24 mouse cellular contexts compared by ENCODE assay signal in the genomic region with DNA sequence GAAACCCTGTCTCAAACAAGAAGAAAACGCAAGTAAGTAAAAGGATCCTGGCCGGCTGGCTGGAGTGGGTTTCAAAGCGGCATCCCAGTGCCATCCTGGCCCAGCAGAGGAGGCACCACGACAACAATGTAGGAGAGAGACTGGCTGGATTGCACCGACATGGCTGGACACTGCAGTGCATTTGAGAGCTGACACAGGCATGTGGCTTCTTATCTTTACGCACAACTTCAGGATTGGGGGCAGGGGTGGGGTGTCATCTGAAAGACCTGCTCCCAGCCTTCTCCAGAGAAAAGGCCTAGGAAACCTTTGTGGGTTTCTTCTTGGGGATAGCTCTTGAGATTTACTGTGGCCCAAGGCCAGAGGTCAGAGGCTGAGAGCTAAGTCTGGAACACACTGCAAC. TPM values are rescaled to one million over a fixed set of nuclear protein-coding genes. Genes with fewer than 3 reads are reported as not detected.
DNase-seq lines count a peak whose midpoint lies in the region; ATAC-seq lines count a peak whose summit lies in the region.
"Had no signal": no experiment of that assay in that cellular context is flagged by ENCODE, and none has a peak within 500 bp of the region (broad histone marks: within the 10 kb centered on the region; RNA-seq: fewer than 3 reads in every experiment).

No protein-coding gene starts in this region.

- 74% methylated on average over 6 of the region's 6 CpGs for WGBS in embryonic facial prominence, embryonic 13.5 days
- 80% methylated on average over 6 of the region's 6 CpGs for WGBS in embryonic facial prominence, embryonic 10.5 days
- 85% methylated on average over 6 of the region's 6 CpGs for WGBS in midbrain, embryonic 10.5 days
- WGBS in midbrain, embryonic 15.5 days: 81% methylated on average over 6 of the region's 6 CpGs
- WGBS in liver, embryonic 16.5 days (ENCODE audit: insufficient replicate concordance): 29% methylated on average over 6 of the region's 6 CpGs

- H3K9me3 ChIP-seq in embryonic facial prominence, embryonic 13.5 days: no peaks in the 10 kb centered on the region
- H3K9me3 ChIP-seq in embryonic facial prominence, embryonic 10.5 days: peaks cover 4% of the 10 kb centered on the region; the same call in 1 of the 2 replicates
- H3K9me3 ChIP-seq in midbrain, embryonic 10.5 days (replicated peaks): 0 out of 2 replicates have a peak, but pooled peaks cover 3% of the 10 kb centered on the region
- H3K9me3 ChIP-seq in midbrain, embryonic 15.5 days: no peaks in the 10 kb centered on the region
- H3K9me3 ChIP-seq in liver, embryonic 16.5 days (replicated peaks; ENCODE audit: control insufficient read depth, low read length): 0 out of 2 replicates have a peak, but pooled peaks cover 3% of the 10 kb centered on the region
- H3K9me3 ChIP-seq: forebrain, embryonic 15.5 days; heart, embryonic 15.5 days; hindbrain, embryonic 15.5 days; intestine, embryonic 15.5 days had no signal

- no peak overlapping the region for H3K27ac ChIP-seq in embryonic facial prominence, embryonic 13.5 days
- no peak overlapping the region; the same call in 1 of the 2 replicates for H3K27ac ChIP-seq in embryonic facial prominence, embryonic 10.5 days (replicated peaks)
- H3K27ac ChIP-seq in midbrain, embryonic 10.5 days (replicated peaks): 0 out of 2 replicates have a peak overlapping the region, but pooled peaks have one; percentile 10
- H3K27ac ChIP-seq in midbrain, embryonic 15.5 days: no peak overlapping the region
- H3K27ac ChIP-seq in liver, embryonic 16.5 days (ENCODE audit: low read length): peak overlapping the region; percentile 66
- H3K27ac ChIP-seq: forebrain, embryonic 15.5 days; heart, adult 2 months; heart, embryonic 15.5 days; hindbrain, embryonic 15.5 days; intestine, embryonic 15.5 days; limb, embryonic 13.5 days had no signal

- H3K4me1 ChIP-seq in embryonic facial prominence, embryonic 13.5 days: peaks cover 15% of the 10 kb centered on the region
- peaks cover 43% of the 10 kb centered on the region for H3K4me1 ChIP-seq in embryonic facial prominence, embryonic 10.5 days
- H3K4me1 ChIP-seq in midbrain, embryonic 10.5 days: peaks cover 5% of the 10 kb centered on the region; the same call in 1 of the 2 replicates
- no peaks in the 10 kb centered on the region for H3K4me1 ChIP-seq in midbrain, embryonic 15.5 days
- peaks cover 23% of the 10 kb centered on the region for H3K4me1 ChIP-seq in liver, embryonic 16.5 days (ENCODE audit: control insufficient read depth, low read depth, low read length)
- H3K4me1 ChIP-seq: intestine, embryonic 15.5 days had no signal

- no peak overlapping the region for H3K4me2 ChIP-seq in embryonic facial prominence, embryonic 13.5 days
- H3K4me2 ChIP-seq in midbrain, embryonic 15.5 days: no peak overlapping the region
- H3K4me2 ChIP-seq in liver, embryonic 16.5 days (ENCODE audit: low read depth, low read length): peak overlapping the region; percentile 61
- H3K4me2 ChIP-seq: forebrain, embryonic 15.5 days; heart, embryonic 15.5 days; hindbrain, embryonic 15.5 days; intestine, embryonic 15.5 days; limb, embryonic 13.5 days; lung, embryonic 14.5 days had no signal

- H3K36me3 ChIP-seq in embryonic facial prominence, embryonic 13.5 days: no peaks in the 10 kb centered on the region
- H3K36me3 ChIP-seq in embryonic facial prominence, embryonic 10.5 days (replicated peaks): no peaks in the 10 kb centered on the region
- H3K36me3 ChIP-seq in midbrain, embryonic 10.5 days: no peaks in the 10 kb centered on the region
- H3K36me3 ChIP-seq in midbrain, embryonic 15.5 days (replicated peaks): no peaks in the 10 kb centered on the region
- no peaks in the 10 kb centered on the region for H3K36me3 ChIP-seq in liver, embryonic 16.5 days (ENCODE audit: control insufficient read depth, insufficient read depth)
- H3K36me3 ChIP-seq: forebrain, embryonic 15.5 days; heart, embryonic 15.5 days; hindbrain, embryonic 15.5 days; intestine, embryonic 15.5 days; limb, embryonic 13.5 days had no signal

- no peaks in the 10 kb centered on the region for H3K27me3 ChIP-seq in embryonic facial prominence, embryonic 13.5 days
- H3K27me3 ChIP-seq in embryonic facial prominence, embryonic 10.5 days (replicated peaks; ENCODE audit: low read depth, poor library complexity, severe bottlenecking): no peaks in the 10 kb centered on the region
- no peaks in the 10 kb centered on the region for H3K27me3 ChIP-seq in midbrain, embryonic 10.5 days (ENCODE audit: low read depth, poor library complexity, severe bottlenecking)
- H3K27me3 ChIP-seq in midbrain, embryonic 15.5 days (replicated peaks): no peaks in the 10 kb centered on the region
- H3K27me3 ChIP-seq in liver, embryonic 16.5 days (ENCODE audit: control insufficient read depth, insufficient read depth, low read depth, low read length): no peaks in the 10 kb centered on the region
- H3K27me3 ChIP-seq: forebrain, embryonic 15.5 days; heart, embryonic 15.5 days; hindbrain, embryonic 15.5 days; intestine, embryonic 15.5 days; limb, embryonic 13.5 days had no signal

- H3K9ac ChIP-seq in embryonic facial prominence, embryonic 13.5 days: 0 out of 2 replicates have a peak overlapping the region, but pooled peaks have one; percentile 27
- H3K9ac ChIP-seq in midbrain, embryonic 15.5 days: no peak overlapping the region
- 0 out of 2 replicates have a peak overlapping the region, but pooled peaks have one; percentile 1 for H3K9ac ChIP-seq in liver, embryonic 16.5 days (ENCODE audit: low read depth, low read length)
- H3K9ac ChIP-seq: forebrain, embryonic 15.5 days; heart, embryonic 15.5 days; hindbrain, embryonic 15.5 days; intestine, embryonic 15.5 days; limb, embryonic 13.5 days; lung, embryonic 14.5 days had no signal

- no peak overlapping the region for H3K4me3 ChIP-seq in embryonic facial prominence, embryonic 13.5 days
- H3K4me3 ChIP-seq in embryonic facial prominence, embryonic 10.5 days: no peak overlapping the region
- H3K4me3 ChIP-seq in midbrain, embryonic 10.5 days: no peak overlapping the region
- no peak overlapping the region for H3K4me3 ChIP-seq in midbrain, embryonic 15.5 days
- peak overlapping the region; percentile 39 for H3K4me3 ChIP-seq in liver, embryonic 16.5 days (ENCODE audit: low read depth, low read length)
- H3K4me3 ChIP-seq: erythroblast, embryonic 14.5 days; forebrain, embryonic 15.5 days; heart, adult 2 months; heart, embryonic 15.5 days; hindbrain, embryonic 15.5 days; intestine, embryonic 15.5 days; limb, embryonic 13.5 days had no signal

- DNase-seq in embryonic facial prominence, embryonic 10.5 days (ENCODE audit: low spot score): no peak
- no peak for DNase-seq in midbrain, embryonic 10.5 days (ENCODE audit: low spot score)
- no peak for DNase-seq in urinary bladder, adult 2 months (ENCODE audit: low spot score)
- DNase-seq in cerebellum, adult 18-20 months: no peak
- DNase-seq in layer of hippocampus, adult 18-20 months (ENCODE audit: low spot score in 2 of 2): no peak
- DNase-seq: cerebellum, adult 8-10 months; gastrocnemius, postnatal 14 days; heart, adult 2 months; heart, postnatal 4 days; kidney, adult 9 months; kidney, postnatal 25 days; layer of hippocampus, postnatal 36 days; lung, embryonic 14.5 days; thymus, adult 18-20 months; thymus, postnatal 36 days had no signal

- no peak for ATAC-seq in embryonic facial prominence, embryonic 13.5 days (ENCODE audit: insufficient number of reproducible peaks, insufficient read depth, low FRiP score, low TSS enrichment, low read depth)
- no peak for ATAC-seq in midbrain, embryonic 15.5 days (replicated peaks)
- ATAC-seq in liver, embryonic 16.5 days (ENCODE audit: low read depth): peak; percentile 80
- ATAC-seq: forebrain, embryonic 15.5 days; intestine, embryonic 15.5 days had no signal

RNA-seq across cellular contexts. Expression of a gene that starts 17.5 kb away (rescaled TPM):
- polyA plus RNA-seq in embryonic facial prominence, embryonic 13.5 days (2015; fragmentation: Nextera tagmentation; extraction: Ambion mirVana): 841 and 1,083 TPM in 2 replicates
- 1,047 and 1,078 TPM in 2 replicates for polyA plus RNA-seq in embryonic facial prominence, embryonic 10.5 days (2016; fragmentation: Nextera tagmentation; extraction: Ambion mirVana)
- polyA plus RNA-seq in midbrain, embryonic 10.5 days (2016; fragmentation: Nextera tagmentation; extraction: Ambion mirVana): 872 and 1,015 TPM in 2 replicates
- 553 and 554 TPM in 2 replicates for polyA plus RNA-seq in midbrain, embryonic 15.5 days (2015; fragmentation: Nextera tagmentation; extraction: Ambion mirVana)
- polyA plus RNA-seq in liver, embryonic 16.5 days (2015; fragmentation: Nextera tagmentation; extraction: Ambion mirVana): 452 and 501 TPM in 2 replicates
- 1,045 and 1,109 TPM in 2 replicates for polyA plus RNA-seq in urinary bladder, adult 2 months (2012; rRNA removed)
- total RNA-seq in layer of hippocampus, adult 18-20 months (2021): 100 to 1,000 TPM; 274 to 289 TPM

RNA-seq across cellular contexts. Expression of a gene that starts 26.4 kb away (rescaled TPM):
- 51.8 and 55.0 TPM in 2 replicates for polyA plus RNA-seq in embryonic facial prominence, embryonic 13.5 days (2015; fragmentation: Nextera tagmentation; extraction: Ambion mirVana)
- 43.2 and 46.1 TPM in 2 replicates for polyA plus RNA-seq in embryonic facial prominence, embryonic 10.5 days (2016; fragmentation: Nextera tagmentation; extraction: Ambion mirVana)
- 39.3 and 42.6 TPM in 2 replicates for polyA plus RNA-seq in midbrain, embryonic 10.5 days (2016; fragmentation: Nextera tagmentation; extraction: Ambion mirVana)
- polyA plus RNA-seq in midbrain, embryonic 15.5 days (2015; fragmentation: Nextera tagmentation; extraction: Ambion mirVana): 20.7 TPM in 2 replicates
- polyA plus RNA-seq in liver, embryonic 16.5 days (2015; fragmentation: Nextera tagmentation; extraction: Ambion mirVana): 34.3 and 36.5 TPM in 2 replicates
- 7.8 and 10.2 TPM in 2 replicates for polyA plus RNA-seq in urinary bladder, adult 2 months (2012; rRNA removed)
- 10 to 100 TPM; 14.3 to 16.8 TPM for total RNA-seq in layer of hippocampus, adult 18-20 months (2021)

RNA-seq across cellular contexts. Expression of a gene that starts 35.5 kb away (rescaled TPM):
- polyA plus RNA-seq in embryonic facial prominence, embryonic 13.5 days (2015; fragmentation: Nextera tagmentation; extraction: Ambion mirVana): 21.4 and 23.4 TPM in 2 replicates
- polyA plus RNA-seq in embryonic facial prominence, embryonic 10.5 days (2016; fragmentation: Nextera tagmentation; extraction: Ambion mirVana): 6.0 and 6.4 TPM in 2 replicates
- 5.2 TPM in 2 replicates for polyA plus RNA-seq in midbrain, embryonic 10.5 days (2016; fragmentation: Nextera tagmentation; extraction: Ambion mirVana)
- 8.9 and 11.0 TPM in 2 replicates for polyA plus RNA-seq in midbrain, embryonic 15.5 days (2015; fragmentation: Nextera tagmentation; extraction: Ambion mirVana)
- polyA plus RNA-seq in liver, embryonic 16.5 days (2015; fragmentation: Nextera tagmentation; extraction: Ambion mirVana): 31.3 and 37.5 TPM in 2 replicates
- 69.6 and 84.4 TPM in 2 replicates for polyA plus RNA-seq in urinary bladder, adult 2 months (2012; rRNA removed)
- 10 to 100 TPM; 11.6 to 12.2 TPM for total RNA-seq in layer of hippocampus, adult 18-20 months (2021)
- polyA plus RNA-seq: erythroblast, embryonic 14.5 days had no signal

RNA-seq across cellular contexts. Expression of a gene that starts 35.7 kb away (rescaled TPM):
- polyA plus RNA-seq in embryonic facial prominence, embryonic 13.5 days (2015; fragmentation: Nextera tagmentation; extraction: Ambion mirVana): 74.4 and 75.2 TPM in 2 replicates
- 40.1 and 40.4 TPM in 2 replicates for polyA plus RNA-seq in embryonic facial prominence, embryonic 10.5 days (2016; fragmentation: Nextera tagmentation; extraction: Ambion mirVana)
- polyA plus RNA-seq in midbrain, embryonic 10.5 days (2016; fragmentation: Nextera tagmentation; extraction: Ambion mirVana): 37.7 TPM in 2 replicates
- polyA plus RNA-seq in midbrain, embryonic 15.5 days (2015; fragmentation: Nextera tagmentation; extraction: Ambion mirVana): 71.2 and 71.3 TPM in 2 replicates
- polyA plus RNA-seq in liver, embryonic 16.5 days (2015; fragmentation: Nextera tagmentation; extraction: Ambion mirVana): 17.2 and 18.8 TPM in 2 replicates
- polyA plus RNA-seq in urinary bladder, adult 2 months (2012; rRNA removed): 44.9 and 46.9 TPM in 2 replicates
- 10 to 100 TPM; 32.1 to 34.9 TPM for total RNA-seq in layer of hippocampus, adult 18-20 months (2021)

RNA-seq across cellular contexts. Expression of a gene that starts 41.4 kb away (rescaled TPM):
- polyA plus RNA-seq in embryonic facial prominence, embryonic 13.5 days (2015; fragmentation: Nextera tagmentation; extraction: Ambion mirVana): 128 and 133 TPM in 2 replicates
- polyA plus RNA-seq in embryonic facial prominence, embryonic 10.5 days (2016; fragmentation: Nextera tagmentation; extraction: Ambion mirVana): 320 and 346 TPM in 2 replicates
- polyA plus RNA-seq in midbrain, embryonic 10.5 days (2016; fragmentation: Nextera tagmentation; extraction: Ambion mirVana): 385 and 386 TPM in 2 replicates
- 295 and 310 TPM in 2 replicates for polyA plus RNA-seq in midbrain, embryonic 15.5 days (2015; fragmentation: Nextera tagmentation; extraction: Ambion mirVana)
- polyA plus RNA-seq in liver, embryonic 16.5 days (2015; fragmentation: Nextera tagmentation; extraction: Ambion mirVana): 5.1 and 6.0 TPM in 2 replicates
- polyA plus RNA-seq in urinary bladder, adult 2 months (2012; rRNA removed): 42.5 and 47.9 TPM in 2 replicates
- 100 to 1,000 TPM; 186 to 198 TPM for total RNA-seq in layer of hippocampus, adult 18-20 months (2021)

Comparison
In these comparisons a context has a peak if more than half of its experiments do, and no peak if none do; other contexts are left out.
1. H3K27ac ChIP-seq: peak in midbrain, embryonic 10.5 days (single experiment) and liver, embryonic 16.5 days (single experiment); none in embryonic facial prominence, embryonic 13.5 days (single experiment), embryonic facial prominence, embryonic 10.5 days (single experiment) and midbrain, embryonic 15.5 days (single experiment).